Mouse (Mus musculus) kidney, postnatal 4 days (tissue): ENCODE measurements around the gene Ms4a15.

Source experiments
- DNase-seq, 2 experiments: peaks; one replicate each; pipeline ENCODE4 v3.0.0; 2021; ENCODE audit warnings: mixed read lengths in 2 of 2

Ms4a15 gene

GRCm38 (mm10) chr19:10993150-10993549 is at the start of gene Ms4a15:
Gene Ms4a15 (minus strand): TSS chr19:10993250.
- no peak for DNase-seq

GRCm38 (mm10) chr19:11037570-11037969 is 44.5 kb upstream of the Ms4a15 start:
- DNase-seq: no peak

GRCm38 (mm10) chr19:11022382-11022781 is 29.3 kb upstream of the Ms4a15 start:
- no peak for DNase-seq

- DNase-seq: no peak
Observed at GRCm38 (mm10) chr19:11017891-11018290, 24.8 kb upstream of the Ms4a15 start, which contains the start of gene Ms4a18. Gene Ms4a18 (minus strand): TSS chr19:11018031.

GRCm38 (mm10) chr19:11017251-11017650 is 24.2 kb upstream of the Ms4a15 start:
- no peak for DNase-seq

- no peak for DNase-seq
Observed at GRCm38 (mm10) chr19:11015998-11016397, 22.9 kb upstream of the Ms4a15 start.

GRCm38 (mm10) chr19:11015468-11015867 is 22.4 kb upstream of the Ms4a15 start:
- no peak for DNase-seq

GRCm38 (mm10) chr19:10991911-10992310 is 1.1 kb downstream of the Ms4a15 start:
- DNase-seq: no peak

GRCm38 (mm10) chr19:10990751-10991150 is 2.3 kb downstream of the Ms4a15 start:
- DNase-seq: no peak

- DNase-seq: no peak
Observed at GRCm38 (mm10) chr19:10988563-10988962, 4.5 kb downstream of the Ms4a15 start.

- no peak for DNase-seq
Observed at GRCm38 (mm10) chr19:10985889-10986288, 7.2 kb downstream of the Ms4a15 start.

GRCm38 (mm10) chr19:10984551-10984950 is 8.5 kb downstream of the Ms4a15 start:
- peak; percentile 17 to 35 for DNase-seq

- DNase-seq: peak; percentile 76 to 77
Observed at GRCm38 (mm10) chr19:10983146-10983545, 9.9 kb downstream of the Ms4a15 start.

GRCm38 (mm10) chr19:10980210-10980609 is 12.8 kb downstream of the Ms4a15 start:
- no peak for DNase-seq

- peak; percentile 89 to 92 for DNase-seq
Observed at GRCm38 (mm10) chr19:10979184-10980168, 13.6 kb downstream of the Ms4a15 start.

- peak; percentile 31 to 34 for DNase-seq
Observed at GRCm38 (mm10) chr19:10976318-10976717, 16.7 kb downstream of the Ms4a15 start.

- no peak for DNase-seq
Observed at GRCm38 (mm10) chr19:10975187-10975586, 17.9 kb downstream of the Ms4a15 start.

- DNase-seq: peak; percentile 33 to 40
Observed at GRCm38 (mm10) chr19:10974238-10974865, 18.7 kb downstream of the Ms4a15 start, which contains the start of gene Ms4a10. Gene Ms4a10 (minus strand): TSS chr19:10974670.

GRCm38 (mm10) chr19:10973187-10973586 is 19.9 kb downstream of the Ms4a15 start:
- no peak for DNase-seq

- DNase-seq: no peak
Observed at GRCm38 (mm10) chr19:10972660-10973059, 20.4 kb downstream of the Ms4a15 start.

- no peak for DNase-seq
Observed at GRCm38 (mm10) chr19:10970457-10970856, 22.6 kb downstream of the Ms4a15 start.

GRCm38 (mm10) chr19:10968578-10968977 is 24.5 kb downstream of the Ms4a15 start:
- no peak for DNase-seq

GRCm38 (mm10) chr19:10965721-10966120 is 27.3 kb downstream of the Ms4a15 start:
- no peak for DNase-seq

- no peak for DNase-seq
Observed at GRCm38 (mm10) chr19:10959978-10960346, 33.1 kb downstream of the Ms4a15 start.
